Mouse (Mus musculus) erythroblast, adult 5-6 weeks (primary cell): ENCODE measurements around the gene Rps27. TPM values are rescaled to one million over a fixed set of nuclear protein-coding genes. Genes with fewer than 3 reads are reported as not detected.

ENCODE experiments used
- ATAC-seq: replicated peaks from 2 replicates; pipeline ENCODE4 v1.8.0; 2016; ENCODE audit warnings: moderate number of reproducible peaks, mild to moderate bottlenecking, moderate TSS enrichment, inconsistent platforms; ENCODE audit not compliant: poor library complexity, low FRiP score, severe bottlenecking
- total RNA-seq, 2 experiments: library from RNA; stranded (forward) in 1 of 2; stranded (reverse) in 1 of 2; fragments of 150-400 nt in 1 of 2; fragments of 200-764, 138-1000 nt in 1 of 2; gene quantifications; 2 replicates each; pipeline versions ENCODE4 v1.2.3 to v1.2.4; 2015 to 2017; ENCODE audit warnings: low replicate concordance in 2 of 2

The Rps27 gene
- total RNA-seq, 2 experiments from 2014 or later = 738 to 1,022 TPM

DNA sequence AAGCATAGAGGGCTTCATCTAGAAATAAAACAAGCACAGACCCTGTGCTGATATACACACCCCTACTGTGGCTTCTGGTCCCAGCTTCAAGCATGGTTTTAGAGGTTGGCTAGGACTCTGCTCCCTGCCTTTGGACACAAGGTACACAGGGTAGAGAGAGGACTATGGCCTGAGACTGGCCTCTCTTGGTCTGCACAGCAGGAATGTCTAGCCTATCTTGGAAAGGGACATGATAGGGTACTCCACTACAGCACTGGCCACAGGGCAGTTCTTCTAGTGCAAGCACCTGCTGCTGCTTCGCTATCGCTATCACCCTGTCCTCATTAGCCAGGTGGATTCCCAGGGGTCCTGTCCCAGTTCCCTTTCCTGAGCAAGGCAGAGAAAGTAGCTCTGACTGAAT, 27.8 kb upstream of the Rps27 start:
- ATAC-seq = no peak

DNA sequence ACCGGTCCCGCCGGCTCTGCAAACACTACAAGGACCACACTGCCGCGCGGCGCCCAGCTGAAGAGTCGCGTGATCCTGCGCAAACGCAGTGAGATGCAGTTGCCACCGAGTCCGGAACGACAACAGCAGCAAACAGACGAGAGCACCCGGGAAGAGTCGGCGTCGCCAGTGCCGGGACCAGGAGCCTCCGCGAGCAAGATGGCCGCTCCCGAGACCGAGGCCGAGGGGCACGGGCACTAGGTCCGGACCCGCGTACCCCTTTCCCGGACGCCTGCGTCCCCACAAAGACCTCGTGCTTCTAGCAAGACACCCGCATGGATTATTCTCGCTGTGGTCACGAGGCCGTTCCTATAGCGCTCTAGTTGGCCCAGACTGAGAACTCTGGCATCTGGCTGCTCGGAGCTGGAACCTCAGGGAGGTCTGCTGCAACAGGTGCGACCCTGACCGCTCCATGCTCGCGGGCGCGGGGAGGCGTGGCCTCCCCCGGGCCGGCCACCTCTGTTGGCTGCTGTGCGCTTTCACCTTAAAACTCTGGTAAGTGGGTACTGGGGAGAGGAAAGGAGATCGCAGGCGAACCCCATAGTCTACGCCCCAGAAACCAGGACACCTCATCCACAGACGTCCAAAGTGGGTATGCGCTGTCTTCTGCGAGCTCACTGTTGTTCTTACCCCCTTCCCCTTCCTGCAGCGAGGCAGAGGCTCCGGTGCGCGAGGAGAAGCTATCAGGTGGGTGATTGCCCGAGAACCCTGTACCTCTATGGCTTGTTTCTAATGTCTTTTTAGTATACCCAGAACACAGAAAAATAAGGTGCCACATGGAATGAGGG, 18.3 kb upstream of the Rps27 start, which contains the start of gene Jtb:
Jtb (plus strand) TSS at position 91 of the 827 bp plus-strand sequence.
- ATAC-seq = peak; percentile 93

DNA sequence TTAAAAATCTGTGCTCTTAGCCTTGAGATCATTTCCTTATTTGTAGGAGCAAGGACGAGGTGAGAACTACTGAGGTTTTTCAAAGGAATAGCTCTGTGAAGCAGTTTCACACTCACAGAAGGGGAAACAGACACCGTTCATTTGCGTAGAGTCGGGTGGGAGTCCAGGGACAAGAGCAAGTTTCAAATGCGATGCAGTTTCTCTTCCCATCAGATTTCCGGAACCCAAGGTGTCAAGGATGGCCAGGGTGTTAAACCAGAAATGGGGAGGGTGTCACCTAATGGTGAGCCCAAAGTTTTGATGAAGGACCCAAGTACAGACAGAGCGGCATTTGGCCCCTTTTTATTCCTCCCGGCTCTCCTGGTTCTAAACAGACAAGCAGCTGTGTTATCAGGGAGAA, 17.6 kb upstream of the Rps27 start:
- ATAC-seq = no peak

DNA sequence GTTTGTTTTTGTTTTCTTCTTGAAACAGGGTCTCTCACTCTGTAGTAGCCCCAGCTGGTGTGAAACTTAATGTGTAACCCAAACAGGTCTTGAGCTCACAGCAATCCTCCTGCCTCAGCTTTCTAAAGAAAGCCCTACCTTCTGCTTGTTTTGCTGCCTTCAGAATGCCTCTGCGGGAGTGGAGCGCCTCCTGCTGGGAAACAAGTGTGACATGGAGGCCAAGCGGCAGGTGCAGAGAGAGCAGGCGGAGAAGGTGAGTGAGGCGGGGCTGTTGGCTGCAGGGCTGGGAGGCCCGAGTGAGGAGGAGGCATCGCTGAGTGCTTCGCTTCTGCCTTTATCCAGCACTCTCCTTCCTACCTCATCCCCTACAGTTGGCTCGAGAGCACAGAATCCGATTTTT, 10.9 kb upstream of the Rps27 start:
- no peak for ATAC-seq

DNA sequence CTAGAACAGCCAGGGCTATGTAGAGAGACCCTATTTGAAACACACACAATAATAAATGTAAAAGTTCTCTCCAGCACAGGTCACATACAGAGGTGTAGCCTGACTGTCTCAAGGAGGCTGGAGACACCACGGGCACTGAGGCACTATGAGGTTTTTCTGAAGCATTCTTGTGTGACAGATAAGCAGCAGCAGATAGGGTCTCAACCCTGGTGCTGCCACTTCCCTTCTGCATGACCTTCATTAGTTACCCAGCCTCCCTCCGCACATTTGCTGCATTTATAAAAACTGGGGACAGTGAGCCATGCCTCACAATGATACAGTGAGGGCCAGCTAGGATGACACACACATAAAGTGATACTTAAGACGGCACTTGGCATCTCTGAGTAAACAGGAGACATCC, 9.5 kb upstream of the Rps27 start:
- ATAC-seq = no peak

DNA sequence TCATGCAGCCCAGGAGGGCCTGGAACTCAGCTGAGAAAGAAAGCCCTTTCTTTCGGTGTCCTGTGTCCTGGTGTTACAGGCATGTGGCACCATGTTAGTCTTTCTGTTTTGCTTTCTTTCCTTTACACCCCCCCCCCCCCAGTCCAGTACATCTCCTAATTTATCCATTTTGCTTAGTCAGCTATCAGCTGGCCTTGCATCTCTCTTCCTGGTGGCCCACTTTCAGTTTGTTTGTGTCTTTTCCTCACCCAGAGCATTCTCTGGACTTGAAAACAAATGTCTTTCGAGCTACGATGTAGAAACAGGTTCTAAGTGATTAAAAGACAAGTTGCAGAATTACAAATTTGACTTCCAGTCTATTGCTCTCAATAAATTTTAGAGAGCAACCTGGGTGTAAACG, 9.0 kb upstream of the Rps27 start:
- ATAC-seq = no peak

DNA sequence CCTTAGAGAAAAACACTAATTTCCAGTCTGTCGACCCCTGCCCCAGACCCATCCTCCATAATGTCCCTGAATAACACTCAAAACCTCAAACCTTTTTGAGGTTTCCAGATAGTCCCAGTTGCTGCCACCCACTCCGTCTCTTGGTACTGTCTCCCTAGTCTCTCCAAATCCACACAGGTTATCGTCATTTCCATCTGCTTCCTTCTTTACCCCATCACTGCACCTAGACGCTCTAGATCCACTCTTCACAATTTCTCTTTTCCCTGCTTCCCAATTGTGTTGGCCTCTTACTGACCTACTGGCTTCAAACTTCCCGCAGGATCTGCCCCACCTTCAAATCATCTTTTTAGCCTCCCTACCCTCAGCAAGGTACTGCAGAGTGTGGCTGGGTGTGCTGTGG, 7.7 kb upstream of the Rps27 start:
- ATAC-seq = no peak

DNA sequence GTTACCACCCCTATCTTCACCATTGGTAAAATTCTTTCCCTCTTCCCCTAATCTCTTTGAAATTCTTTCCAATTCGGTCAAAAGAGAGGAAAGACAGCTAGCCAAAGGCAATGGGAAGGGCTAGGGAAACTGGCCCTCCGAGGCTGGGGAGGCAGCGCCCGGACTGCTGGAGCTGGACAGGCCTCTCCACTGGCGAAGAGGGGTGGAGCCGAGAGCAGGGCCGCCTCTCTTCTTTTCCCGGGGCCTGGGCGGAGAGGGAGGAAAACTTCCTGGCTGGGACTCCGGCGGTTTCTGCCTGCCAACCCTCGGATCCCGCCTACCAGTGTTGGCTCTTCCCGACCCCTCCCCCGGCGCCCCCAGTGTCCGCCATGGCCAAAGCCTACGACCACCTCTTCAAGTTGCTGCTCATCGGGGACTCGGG, 7.1 kb upstream of the Rps27 start:
- ATAC-seq = peak; percentile 66

DNA sequence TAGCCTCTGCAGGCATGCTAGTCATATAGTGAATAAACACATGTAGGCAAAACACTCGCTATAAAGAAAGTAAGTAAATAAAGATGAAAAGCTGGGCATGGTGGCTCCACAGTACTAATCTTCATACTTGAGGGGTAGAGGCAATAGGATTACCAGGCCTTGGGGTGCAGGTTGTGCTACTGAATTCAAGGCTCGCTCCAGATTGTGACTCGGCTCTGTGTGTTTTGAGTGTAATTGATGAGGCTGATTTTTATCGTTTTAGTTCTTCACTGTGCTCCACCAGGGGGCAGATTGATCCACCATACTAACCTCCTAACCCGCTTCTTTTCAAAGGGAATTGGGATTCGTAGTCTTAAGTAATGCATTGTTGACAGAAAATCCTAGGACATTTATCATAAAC, 6.6 kb upstream of the Rps27 start:
- ATAC-seq = peak; percentile 74

DNA sequence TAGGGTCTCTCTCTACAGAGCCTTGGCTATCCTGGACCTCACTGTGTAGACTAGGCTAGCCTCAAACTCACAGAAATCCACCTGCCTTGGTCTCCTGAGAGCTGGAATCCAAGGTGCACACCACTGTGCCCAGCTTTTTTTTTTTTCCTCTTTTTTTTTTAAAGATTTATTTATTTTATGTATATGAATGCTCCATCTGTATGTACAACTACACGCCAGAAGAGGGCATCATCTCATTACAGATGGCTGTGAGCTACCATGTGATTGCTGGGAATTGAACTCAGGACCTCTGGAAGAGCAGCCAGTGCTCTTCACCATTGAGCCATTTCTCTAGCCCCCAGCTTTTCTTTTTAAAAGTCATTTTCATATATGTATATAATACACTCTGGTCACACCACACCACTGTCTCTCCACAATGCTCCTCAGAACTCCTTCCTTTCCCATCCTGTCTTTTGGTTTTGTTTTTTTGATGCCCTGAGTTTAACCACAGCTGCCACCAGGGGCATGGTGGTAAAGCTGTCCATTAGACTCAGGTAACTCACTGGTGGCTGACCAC, 2.5 kb upstream of the Rps27 start:
- no peak for ATAC-seq

DNA sequence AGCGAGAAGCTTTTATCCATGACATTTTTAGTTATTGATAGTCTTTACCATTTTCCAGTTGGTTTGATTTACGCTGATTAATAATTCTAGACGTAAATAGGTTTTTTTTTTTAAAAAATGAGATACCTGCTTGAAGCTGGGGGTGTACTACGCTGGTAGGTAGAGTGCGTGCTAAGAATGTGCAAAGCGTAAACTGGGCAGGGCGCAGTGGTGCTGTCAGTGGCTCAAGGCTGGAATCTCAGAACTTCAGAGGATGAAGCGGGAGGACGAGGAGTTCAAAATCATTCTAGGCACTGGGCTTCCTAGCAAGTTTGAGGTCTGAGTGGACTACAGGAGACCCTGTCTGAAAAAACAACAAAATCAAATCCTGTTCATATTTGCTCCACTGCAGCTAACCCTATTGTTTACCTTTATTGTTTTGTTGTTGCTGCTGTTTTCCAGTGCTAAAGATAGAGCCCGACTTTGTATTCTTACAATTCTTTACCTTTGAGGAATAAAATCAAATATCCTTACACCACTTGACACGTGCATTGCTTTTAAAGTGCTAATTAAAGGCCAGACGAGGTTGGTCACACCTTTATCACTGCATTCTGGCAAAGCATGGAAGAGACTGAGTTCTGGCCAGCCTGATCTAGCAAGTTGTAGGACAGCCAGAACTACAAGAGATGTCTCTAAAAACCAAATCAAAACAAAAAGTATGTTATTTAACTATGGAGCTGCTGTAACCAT, 669 bp upstream of the Rps27 start:
- ATAC-seq = no peak

DNA sequence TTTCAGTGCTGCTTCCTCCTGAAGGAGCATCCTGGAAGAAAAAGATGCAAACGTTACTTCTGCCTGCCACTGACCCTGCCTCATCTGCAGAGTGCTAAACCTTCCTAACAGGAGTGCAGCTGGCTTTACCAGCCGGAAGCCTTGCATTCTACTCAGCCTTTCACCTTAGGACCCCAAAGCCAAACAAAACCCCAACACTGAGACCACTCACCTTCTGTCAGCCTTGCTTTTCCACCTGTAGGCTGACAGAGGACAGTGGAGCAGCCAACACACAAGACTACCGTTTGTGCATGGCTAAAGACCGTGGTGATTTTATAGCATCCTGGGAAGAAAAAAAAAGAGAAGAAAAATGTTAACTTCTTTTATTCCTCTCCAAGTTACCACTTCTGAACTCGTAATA, 728 bp downstream of the Rps27 start:
- ATAC-seq = no peak

DNA sequence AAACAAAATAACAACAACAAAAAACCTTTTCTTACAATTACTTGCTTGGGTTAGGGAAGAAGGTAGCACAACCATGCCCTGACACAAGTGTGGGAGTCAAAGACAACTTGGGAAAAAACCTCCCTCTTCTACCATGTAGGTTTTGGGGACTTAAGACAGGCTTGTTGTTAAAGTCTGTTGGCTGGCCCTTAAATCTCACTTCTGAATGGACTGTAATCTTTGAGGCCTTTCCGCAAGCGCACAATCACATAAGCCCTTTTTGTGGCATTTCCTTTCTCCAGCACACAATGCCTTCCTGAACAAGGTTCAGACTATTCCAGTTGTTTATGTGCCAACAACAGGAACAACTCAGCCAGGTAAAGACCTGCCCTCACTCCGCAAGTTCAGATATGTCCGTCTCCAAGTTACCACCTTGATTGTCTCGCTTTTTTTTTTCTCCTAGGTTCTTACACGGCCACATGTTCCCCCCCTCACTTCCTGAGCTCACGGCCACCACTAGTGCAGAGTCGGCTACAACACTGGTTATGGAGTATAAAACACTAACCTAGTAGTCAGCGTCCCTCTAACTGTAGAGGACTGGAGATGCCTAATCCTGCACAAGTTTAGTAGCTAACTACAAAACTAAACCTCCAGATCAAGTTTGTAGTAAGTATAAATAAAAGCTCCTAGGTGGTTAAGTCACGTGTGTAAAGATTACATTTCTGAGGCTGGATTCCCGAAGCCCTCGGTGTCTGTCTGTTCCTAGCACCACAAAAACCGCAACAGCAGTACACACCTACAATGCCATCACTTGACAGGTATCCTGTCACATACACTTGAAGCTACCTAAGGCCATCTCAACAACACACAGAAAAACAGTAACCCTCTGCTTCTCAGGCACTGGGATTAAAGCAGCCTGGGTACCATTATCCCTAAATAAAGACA, 1.7 kb downstream of the Rps27 start:
- no peak for ATAC-seq

DNA sequence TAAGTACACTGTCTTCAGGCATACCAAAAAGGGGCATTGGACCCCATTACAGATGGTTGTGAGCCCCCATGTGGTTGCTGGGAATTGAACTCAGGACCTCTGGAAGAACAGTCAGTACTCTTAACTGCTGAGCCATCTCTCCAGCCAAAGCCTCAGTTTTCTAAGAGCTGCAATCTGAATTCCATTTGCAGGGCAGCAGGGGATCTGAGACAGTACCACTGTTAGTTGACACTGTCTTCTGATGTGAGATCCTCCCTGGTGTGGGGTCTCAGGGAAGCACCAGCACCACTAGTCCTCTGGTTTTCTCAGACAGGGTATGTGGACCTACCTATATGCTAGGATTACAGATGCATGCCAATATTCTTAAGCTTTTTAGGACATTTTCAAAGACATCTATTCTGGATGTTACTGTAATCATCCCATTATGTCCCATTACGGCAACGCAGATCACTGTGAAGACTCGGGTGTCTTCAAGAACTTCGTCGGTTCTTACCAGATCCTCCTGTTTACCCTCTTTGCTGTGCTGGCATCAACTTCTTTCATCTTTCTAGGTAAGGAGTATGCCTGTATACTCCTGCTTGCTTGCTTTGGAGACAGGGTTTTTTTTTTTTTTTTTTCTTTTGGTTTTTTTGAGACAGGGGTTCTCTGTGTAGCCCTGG, 3.4 kb downstream of the Rps27 start:
- no peak for ATAC-seq

DNA sequence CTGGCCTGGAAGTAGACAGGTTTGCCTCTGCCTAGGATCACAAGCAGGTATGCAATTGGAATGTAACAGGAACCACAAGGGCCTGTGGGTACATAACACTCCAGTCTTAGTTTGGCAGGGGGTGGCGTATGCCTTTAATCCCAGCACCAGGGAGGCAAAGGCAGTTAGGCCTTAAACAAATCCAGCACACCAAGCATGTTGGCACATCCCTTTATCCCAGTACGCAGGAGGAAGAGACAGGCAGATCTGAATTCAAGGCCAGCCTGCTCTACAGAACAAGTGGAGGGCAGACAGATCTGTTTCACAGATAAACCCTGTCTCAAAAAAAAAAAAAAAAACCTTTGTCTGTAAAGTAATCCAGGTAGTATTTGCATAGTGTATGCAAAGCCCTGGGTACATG, 4.8 kb downstream of the Rps27 start:
- ATAC-seq = no peak

DNA sequence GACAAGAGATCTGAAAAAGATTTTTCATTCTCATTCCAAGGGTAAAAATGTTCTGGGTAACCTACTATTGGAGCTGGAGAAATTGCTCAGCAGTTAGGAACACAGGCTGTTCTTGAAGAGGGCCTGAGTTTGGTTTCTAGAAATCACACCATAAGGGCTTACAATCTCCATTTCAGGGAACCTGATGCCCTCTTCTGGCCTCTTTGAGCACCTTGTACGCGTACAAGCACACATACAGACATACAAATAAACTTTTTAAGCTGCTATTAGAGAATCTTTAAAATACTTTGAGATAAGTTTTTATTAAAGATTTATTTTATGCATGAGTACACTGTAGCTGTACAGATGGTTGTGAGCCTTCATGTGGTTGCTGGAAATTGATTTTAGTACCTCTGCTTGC, 8.9 kb downstream of the Rps27 start:
- ATAC-seq = no peak

DNA sequence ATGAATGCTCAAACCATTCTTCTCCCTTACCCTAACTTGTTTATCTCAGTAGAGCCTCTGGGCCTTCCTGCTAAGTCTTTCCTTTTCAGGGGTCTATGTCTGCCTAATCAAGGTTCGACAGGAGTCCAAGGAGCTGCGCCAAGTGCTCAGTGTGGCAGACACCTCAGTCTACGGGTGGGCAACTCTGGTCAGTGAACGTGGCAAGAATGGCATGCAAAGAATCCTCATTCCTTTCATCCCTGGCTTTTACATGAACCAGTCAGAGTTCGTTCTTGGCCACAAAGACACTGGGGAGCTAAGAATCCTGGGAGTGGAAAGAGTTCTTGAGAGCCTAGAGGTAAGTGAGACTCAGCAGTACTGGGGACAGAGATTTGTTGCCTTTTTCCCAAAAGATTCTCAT, 9.8 kb downstream of the Rps27 start:
- ATAC-seq = no peak

DNA sequence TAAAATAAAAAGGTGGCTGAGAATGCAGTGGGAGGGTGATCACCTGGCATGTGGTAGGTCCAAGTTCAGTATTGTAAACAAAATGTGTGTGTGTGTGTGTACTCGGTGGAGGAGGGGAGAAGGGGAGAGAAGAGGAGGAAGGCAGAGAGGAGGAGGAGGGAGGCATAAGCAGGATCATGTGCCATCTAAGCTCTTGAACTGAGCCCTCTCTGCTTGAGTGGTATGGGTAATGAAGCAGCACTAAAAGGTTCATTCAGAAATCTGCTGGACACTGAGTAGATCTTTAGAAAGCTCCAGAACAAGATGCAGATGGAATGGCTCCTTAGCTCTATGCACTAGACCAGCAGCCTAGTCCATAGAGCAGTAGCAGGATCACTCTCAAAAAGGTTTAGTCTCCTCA, 10.6 kb downstream of the Rps27 start:
- ATAC-seq = no peak

DNA sequence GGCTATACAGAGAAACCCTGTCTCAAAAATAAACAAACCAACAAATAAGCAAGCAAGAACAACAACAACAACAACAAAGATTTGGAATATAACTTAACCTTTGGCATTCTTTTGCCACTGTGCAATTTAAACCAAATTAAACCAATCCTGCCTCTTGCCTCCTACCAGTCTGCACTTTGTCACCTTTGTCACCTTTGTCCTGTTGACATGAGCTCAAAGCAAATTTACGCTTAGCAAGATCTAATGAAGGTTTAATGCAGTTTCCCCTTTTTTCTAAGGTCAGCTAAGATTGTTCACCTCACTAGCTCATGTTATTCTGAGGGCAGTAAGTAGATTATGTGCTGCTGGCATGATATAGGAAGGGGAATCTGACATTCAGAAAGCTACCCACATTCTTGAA, 15.9 kb downstream of the Rps27 start:
- no peak for ATAC-seq

DNA sequence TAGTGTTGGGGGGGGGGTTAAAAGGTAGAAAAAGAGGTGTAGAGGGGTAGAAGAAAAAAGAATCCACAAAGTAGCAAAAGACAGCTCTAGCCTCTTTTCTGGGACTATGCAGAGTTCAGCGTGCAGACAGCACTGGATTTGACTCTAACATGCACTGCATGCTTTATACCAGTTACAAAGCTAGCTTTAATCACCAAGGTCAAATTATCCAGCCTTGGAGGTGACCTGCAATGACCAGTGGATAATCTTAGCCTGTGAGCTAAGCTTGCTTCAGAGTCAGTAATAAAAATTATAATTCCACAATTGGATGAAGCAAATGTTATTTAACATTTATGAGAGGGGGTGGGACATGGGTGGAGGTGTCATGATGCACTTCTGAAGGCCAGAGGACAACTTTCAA, 17.8 kb downstream of the Rps27 start:
- no peak for ATAC-seq
